Mouse (Mus musculus) neural tube, embryonic 14.5 days (tissue): ENCODE measurements around the gene 4933430I17Rik. TPM values are rescaled to one million over a fixed set of nuclear protein-coding genes. Genes with fewer than 3 reads are reported as not detected.
A peak's percentile ranks its signal among the peaks of the same experiment; 100 is the strongest.

Source experiments
- ATAC-seq: fragments of 200-750 bp; cut with Nextera tagmentation; 2 replicates; pipeline ENCODE4 v1.8.0; 2017; ENCODE audit warnings: low read depth, mild to moderate bottlenecking, moderate TSS enrichment, moderate library complexity
- H3K27ac ChIP-seq: fragments of 300-500 bp; sonication (generic); 2 replicates; pipeline ENCODE4 v1.5.1; 2014; ENCODE audit warnings: low read depth, mild to moderate bottlenecking, control low read depth, low read length, moderate library complexity, mixed read lengths
- H3K27me3 ChIP-seq: fragments of 300-500 bp; sonication (generic); 2 replicates; pipeline ENCODE4 v1.6.1; 2014; ENCODE audit warnings: low read length; ENCODE audit not compliant: control insufficient read depth, insufficient read depth
- H3K36me3 ChIP-seq: fragments of 300-500 bp; sonication (generic); 2 replicates; pipeline ENCODE4 v1.6.1; 2014; ENCODE audit warnings: low read length, mixed read lengths; ENCODE audit not compliant: control insufficient read depth, insufficient read depth
- H3K4me1 ChIP-seq: fragments of 300-500 bp; sonication (generic); 2 replicates; pipeline ENCODE4 v1.6.1; 2014; ENCODE audit warnings: low read length; ENCODE audit not compliant: control insufficient read depth, insufficient read depth
- H3K4me2 ChIP-seq: fragments of 300-500 bp; sonication (generic); 2 replicates; pipeline ENCODE4 v1.6.1; 2014; ENCODE audit warnings: mild to moderate bottlenecking, low read depth, low read length, control low read depth
- H3K4me3 ChIP-seq: fragments of 300-500 bp; sonication (generic); 2 replicates; pipeline ENCODE4 v1.5.1; 2014; ENCODE audit warnings: low read depth, low read length, control low read depth, mixed read lengths
- H3K9ac ChIP-seq: fragments of 300-500 bp; sonication (generic); replicated peaks from 2 replicates; pipeline ENCODE4 v1.6.1; 2014; ENCODE audit warnings: low read depth, mild to moderate bottlenecking, control low read depth, low read length, mixed read lengths
- H3K9me3 ChIP-seq: fragments of 300-500 bp; sonication (generic); 2 replicates; pipeline ENCODE4 v1.6.1; 2016; ENCODE audit warnings: low read length; ENCODE audit not compliant: control insufficient read depth
- WGBS: fragments of 180-500 bp; shearing (Covaris S2); extraction: QIAGEN DNeasy Blood & Tissue Kit; methylation state at CpG from one replicate; pipeline ENCODE4 v1.1.7; 2014; 5-methylcytosine and 5-hydroxymethylcytosine counted together
- polyA plus RNA-seq: library from polyadenylated mRNA; unstranded; fragments of >200 nt; fragmentation: Nextera tagmentation; extraction: Ambion mirVana; gene quantifications from 2 replicates; pipeline ENCODE4 v1.2.1, GENCODE M21; 2014

4933430I17Rik gene
- polyA plus RNA-seq, 1 experiment from 2014 or later, result 1.3 TPM

- Histone ChIP-seq H3K4me3 (peak overlapping the region; percentile 64), H3K27me3 (no peaks in the 10 kb centered on the region), H3K27ac (peak overlapping the region; percentile 16; the same call in 1 of the 2 replicates), H3K9me3 (no peaks in the 10 kb centered on the region), H3K36me3 (0 out of 2 replicates have a peak, but pooled peaks cover 8% of the 10 kb centered on the region), H3K9ac (peak overlapping the region; percentile 72), H3K4me2 (peak overlapping the region; percentile 68), H3K4me1 (peaks cover 3% of the 10 kb centered on the region; the same call in 1 of the 2 replicates)
- peak; percentile 29 for ATAC-seq
- WGBS, result 3% methylated on average over 7 of the region's 7 CpGs
Observed at GRCm38 (mm10) chr4:62501534-62501933, 23.6 kb upstream of the 4933430I17Rik start.

- Histone ChIP-seq H3K27me3 (no peaks in the 10 kb centered on the region), H3K27ac (peak overlapping the region; percentile 16), H3K4me1 (0 out of 2 replicates have a peak, but pooled peaks cover 3% of the 10 kb centered on the region), H3K4me2 (peak overlapping the region; percentile 68), H3K9ac (peak overlapping the region; percentile 72), H3K4me3 (peak overlapping the region; percentile 64), H3K9me3 (no peaks in the 10 kb centered on the region), H3K36me3 (0 out of 2 replicates have a peak, but pooled peaks cover 8% of the 10 kb centered on the region)
- ATAC-seq, result peak; percentile 96
- 2% methylated on average over 38 of the region's 38 CpGs for WGBS
Observed at GRCm38 (mm10) chr4:62501964-62502732, 23.0 kb upstream of the 4933430I17Rik start.

GRCm38 (mm10) chr4:62502969-62503368 lies 22.2 kb upstream of the 4933430I17Rik start:
- no peaks in the 10 kb centered on the region for H3K9me3 ChIP-seq
- ATAC-seq, result no peak
- 0 out of 2 replicates have a peak, but pooled peaks cover 8% of the 10 kb centered on the region for H3K36me3 ChIP-seq
- 87% methylated on average over 7 of the region's 7 CpGs for WGBS
- no peak overlapping the region for H3K4me3 ChIP-seq
- no peak overlapping the region for H3K27ac ChIP-seq
- 0 out of 2 replicates have a peak, but pooled peaks cover 3% of the 10 kb centered on the region for H3K4me1 ChIP-seq
- H3K4me2 ChIP-seq, result no peak overlapping the region
- H3K27me3 ChIP-seq, result no peaks in the 10 kb centered on the region
- no peak overlapping the region for H3K9ac ChIP-seq

GRCm38 (mm10) chr4:62503374-62503970 lies 21.7 kb upstream of the 4933430I17Rik start, which contains the start of gene Hdhd3:
Hdhd3 (minus strand) TSS chr4:62503467.
- H3K4me2 ChIP-seq, result peak within 1 kb of the TSS; percentile 68
- H3K36me3 ChIP-seq, result 0 out of 2 replicates have a peak, but pooled peaks cover 8% of the 10 kb centered on the region
- WGBS, result 83% methylated on average over 3 of the region's 3 CpGs

GRCm38 (mm10) chr4:62505991-62506390 lies 19.2 kb upstream of the 4933430I17Rik start:
- H3K9ac ChIP-seq, result no peak overlapping the region
- 90% methylated on average over 3 of the region's 3 CpGs for WGBS
- no peaks in the 10 kb centered on the region for H3K27me3 ChIP-seq
- no peaks in the 10 kb centered on the region for H3K9me3 ChIP-seq
- no peak overlapping the region for H3K27ac ChIP-seq
- ATAC-seq, result no peak
- 0 out of 2 replicates have a peak, but pooled peaks cover 1% of the 10 kb centered on the region for H3K4me1 ChIP-seq
- H3K4me3 ChIP-seq, result no peak overlapping the region
- H3K4me2 ChIP-seq, result no peak overlapping the region
- H3K36me3 ChIP-seq, result peaks cover 16% of the 10 kb centered on the region; the same call in 1 of the 2 replicates

More at GRCm38 (mm10) chr4:62503374-62503970, 21.7 kb upstream of the 4933430I17Rik start, which contains the start of gene Hdhd3:
- H3K4me1 ChIP-seq, result 0 out of 2 replicates have a peak, but pooled peaks cover 3% of the 10 kb centered on the region
- H3K27ac ChIP-seq, result peak within 1 kb of the TSS; percentile 16
- no peaks in the 10 kb centered on the region for H3K9me3 ChIP-seq
- ATAC-seq, result no peak
- no peaks in the 10 kb centered on the region for H3K27me3 ChIP-seq
- peak within 1 kb of the TSS; percentile 64 for H3K4me3 ChIP-seq
- H3K9ac ChIP-seq, result peak within 1 kb of the TSS; percentile 72

GRCm38 (mm10) chr4:62506798-62507197 lies 18.4 kb upstream of the 4933430I17Rik start:
- WGBS, result 78% methylated on average over 2 of the region's 2 CpGs

GRCm38 (mm10) chr4:62508839-62509238 lies 16.3 kb upstream of the 4933430I17Rik start:
- 94% methylated on average over 5 of the region's 5 CpGs for whole genome bisulfite sequencing
- Histone ChIP-seq H3K9me3 (no peaks in the 10 kb centered on the region), H3K4me1 (no peaks in the 10 kb centered on the region), H3K9ac (no peak overlapping the region), H3K27me3 (no peaks in the 10 kb centered on the region), H3K4me2 (no peak overlapping the region), H3K4me3 (no peak overlapping the region), H3K27ac (no peak overlapping the region), H3K36me3 (peaks cover 25% of the 10 kb centered on the region)
- no peak for ATAC-seq

More at GRCm38 (mm10) chr4:62506798-62507197, 18.4 kb upstream of the 4933430I17Rik start:
- peaks cover 16% of the 10 kb centered on the region for H3K36me3 ChIP-seq
- H3K9ac ChIP-seq, result no peak overlapping the region
- no peak overlapping the region for H3K4me3 ChIP-seq
- H3K4me2 ChIP-seq, result no peak overlapping the region
- no peaks in the 10 kb centered on the region for H3K4me1 ChIP-seq
- H3K27ac ChIP-seq, result no peak overlapping the region
- ATAC-seq, result no peak
- no peaks in the 10 kb centered on the region for H3K27me3 ChIP-seq
- H3K9me3 ChIP-seq, result no peaks in the 10 kb centered on the region

- ATAC-seq, result no peak
- peaks cover 27% of the 10 kb centered on the region for H3K36me3 ChIP-seq
Observed at GRCm38 (mm10) chr4:62509946-62510345, 15.2 kb upstream of the 4933430I17Rik start.

More at GRCm38 (mm10) chr4:62509946-62510345, 15.2 kb upstream of the 4933430I17Rik start:
- Histone ChIP-seq H3K9ac (no peak overlapping the region), H3K9me3 (no peaks in the 10 kb centered on the region), H3K27ac (no peak overlapping the region), H3K27me3 (no peaks in the 10 kb centered on the region), H3K4me2 (no peak overlapping the region), H3K4me1 (no peaks in the 10 kb centered on the region), H3K4me3 (no peak overlapping the region)
- WGBS, result 95% methylated on average over 11 of the region's 11 CpGs
